Mouse (Mus musculus) layer of hippocampus, adult 8-10 months (tissue): ENCODE results near the gene Tnpo3. TPM values are rescaled to one million over a fixed set of nuclear protein-coding genes. Genes with fewer than 3 reads are reported as not detected.

Source experiments
- total RNA-seq, 4 experiments: library from RNA; stranded (reverse); gene quantifications; 2 replicates each; pipeline ENCODE4 v1.2.4; 2022

Gene Tnpo3
- total RNA-seq, 4 experiments from 2014 or later = 67.0 to 78.6 (median 73.2) TPM

Other genes starting within 250 kb of the Tnpo3 start
- under 1 TPM in 2 of 4 experiments, not detected in 2; 0.33 to 0.80 TPM for gene Opn1sw, start 221.4 kb downstream of the Tnpo3 start, total RNA-seq
- gene Ccdc136, start 213.6 kb downstream of the Tnpo3 start, total RNA-seq = 10 to 100 TPM; 77.8 to 87.7 (median 83.6) TPM
- 1 to 10 TPM; 2.1 to 8.8 (median 5.4) TPM for gene Flnc, start 176.6 kb downstream of the Tnpo3 start, total RNA-seq
- 100 to 1,000 TPM; 221 to 280 (median 257) TPM for gene Atp6v1f, start 142.2 kb downstream of the Tnpo3 start, total RNA-seq
- gene Atp6v1fnb, start 138.4 kb downstream of the Tnpo3 start, total RNA-seq = under 1 TPM in 2 of 4 experiments, not detected in 2; 0.61 to 0.75 TPM
- gene Kcp, start 101.9 kb downstream of the Tnpo3 start, total RNA-seq = 1 to 10 TPM; 1.4 to 3.5 (median 1.8) TPM
- gene Irf5, start 83.3 kb downstream of the Tnpo3 start, total RNA-seq = 10 to 100 TPM in 2 of 4 experiments, 1 to 10 TPM in 2; 3.8 to 16.9 (median 12.2) TPM
- 10 to 100 TPM; 28.4 to 37.6 (median 33.5) TPM for gene Tspan33, start 84.3 kb upstream of the Tnpo3 start, total RNA-seq
- 10 to 100 TPM; 17.0 to 18.9 (median 18.1) TPM for gene Smo, start 125.6 kb upstream of the Tnpo3 start, total RNA-seq
- 100 to 1,000 TPM; 200 to 239 (median 221) TPM for gene Ahcyl2, start 158.1 kb upstream of the Tnpo3 start, total RNA-seq